Mouse (Mus musculus) common myeloid progenitor, adult 5-6 weeks (primary cell): ENCODE measurements at regions not wholly inside any gene's neighbourhood (a gene's known extent, or its start where the extent isn't known, plus 50 kb on each side); places are given as distances from the start of the nearest gene placed in this dataset.

Experiments
- ATAC-seq: replicated peaks from 2 replicates; pipeline ENCODE4 v1.8.0; 2016; ENCODE audit warnings: low read depth, mild to moderate bottlenecking, moderate TSS enrichment, inconsistent platforms; ENCODE audit not compliant: poor library complexity, severe bottlenecking

DNA sequence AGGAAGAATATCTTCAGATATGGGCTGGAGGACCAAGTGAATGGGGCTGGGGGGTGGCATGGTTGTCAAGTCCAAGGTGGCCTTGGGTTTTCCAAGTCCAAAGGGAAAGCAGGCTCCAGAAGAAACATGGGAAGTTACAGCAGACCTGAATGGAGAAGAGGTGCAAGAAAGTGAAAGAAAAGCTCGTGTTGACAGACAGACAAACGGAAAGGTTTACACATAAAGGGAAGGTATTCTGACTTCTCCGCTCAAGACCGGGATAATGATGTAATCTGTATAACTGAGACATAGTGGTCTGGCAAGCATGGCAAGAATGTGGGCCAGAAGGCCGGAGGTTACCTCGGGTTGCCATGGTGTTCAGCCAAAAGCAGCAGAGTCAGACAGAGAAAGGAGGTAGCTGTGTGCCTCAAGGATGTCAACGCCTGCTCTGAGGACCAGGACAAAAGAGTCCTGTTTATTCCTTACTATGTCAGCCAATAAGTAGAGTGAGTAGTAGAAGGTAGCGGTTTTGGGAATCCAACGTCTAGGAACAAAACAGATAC lies 50.8 kb upstream of the Elk3 start:
- no peak for ATAC-seq

DNA sequence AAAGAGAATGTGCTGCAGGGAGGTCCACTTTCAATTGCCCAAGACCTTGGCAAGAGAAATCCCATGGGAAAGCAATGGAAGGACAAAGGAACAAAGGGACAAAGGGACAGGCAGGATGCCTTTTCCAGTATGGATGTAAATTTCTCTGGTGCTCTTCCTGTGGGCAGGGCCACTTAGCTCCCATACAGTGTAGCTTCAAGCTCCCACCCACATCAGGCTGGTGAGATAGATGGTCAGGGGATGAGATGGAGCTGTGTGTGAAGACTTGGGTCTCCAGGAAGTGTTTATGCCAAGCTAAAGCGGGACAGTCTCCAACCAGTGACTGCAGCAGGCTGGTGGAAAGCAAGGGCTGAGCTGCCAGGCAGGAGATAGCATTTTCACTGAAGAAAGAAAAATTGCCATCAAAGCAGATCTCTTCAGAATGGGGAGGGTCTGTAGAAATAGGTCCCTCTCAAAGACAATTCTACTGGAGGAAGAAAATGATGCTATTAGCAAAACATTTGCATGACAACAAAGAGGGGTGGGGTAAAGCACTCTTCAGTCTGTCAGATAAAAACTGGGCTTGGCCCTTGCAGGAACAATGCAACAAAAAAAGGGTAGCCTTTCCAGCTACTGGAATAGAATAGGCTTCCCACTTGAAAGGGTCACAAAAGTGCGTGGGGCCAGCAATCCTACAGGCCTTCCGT lies 53.3 kb upstream of the Elk3 start:
- no peak for ATAC-seq

DNA sequence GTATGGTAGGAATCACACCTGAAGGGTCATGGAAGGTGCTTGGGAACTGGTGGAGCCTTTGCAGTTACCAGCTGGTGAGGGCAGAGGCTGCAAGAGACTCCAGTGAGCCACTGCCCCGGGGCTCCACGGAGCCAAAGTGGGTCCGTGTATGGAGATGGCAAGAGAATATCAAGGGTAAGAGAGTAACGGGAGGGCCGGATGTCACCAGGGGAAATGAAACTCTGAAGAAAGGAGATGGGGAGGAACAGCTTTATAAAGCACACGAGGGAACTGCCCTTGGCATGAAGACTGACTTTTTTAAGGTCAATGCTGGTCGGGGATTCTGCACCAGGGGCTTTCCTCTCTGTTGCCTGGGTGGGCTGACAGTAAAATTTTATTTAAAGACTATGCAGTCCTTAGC lies 53.9 kb upstream of the Elk3 start:
- peak; percentile 82 for ATAC-seq

DNA sequence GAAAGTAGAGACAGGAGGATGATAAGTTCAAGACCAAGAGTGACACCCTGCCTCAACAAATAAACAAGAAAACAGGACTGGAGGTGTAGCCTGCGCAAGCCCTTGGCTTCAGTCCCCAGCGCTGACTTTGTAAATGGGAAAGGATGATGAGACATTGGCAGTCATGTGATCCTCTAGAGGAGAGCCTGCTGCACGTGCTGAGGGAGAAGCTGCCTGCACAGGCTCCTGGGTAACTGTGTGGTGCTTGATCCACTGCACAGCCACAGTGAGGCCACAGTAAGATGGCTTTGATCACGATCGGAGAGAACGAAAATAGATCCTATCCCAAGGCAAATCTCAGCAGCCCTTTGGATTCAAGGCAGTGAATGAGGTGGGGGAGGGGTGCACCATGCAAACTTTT lies 54.4 kb upstream of the Elk3 start:
- ATAC-seq, result no peak

DNA sequence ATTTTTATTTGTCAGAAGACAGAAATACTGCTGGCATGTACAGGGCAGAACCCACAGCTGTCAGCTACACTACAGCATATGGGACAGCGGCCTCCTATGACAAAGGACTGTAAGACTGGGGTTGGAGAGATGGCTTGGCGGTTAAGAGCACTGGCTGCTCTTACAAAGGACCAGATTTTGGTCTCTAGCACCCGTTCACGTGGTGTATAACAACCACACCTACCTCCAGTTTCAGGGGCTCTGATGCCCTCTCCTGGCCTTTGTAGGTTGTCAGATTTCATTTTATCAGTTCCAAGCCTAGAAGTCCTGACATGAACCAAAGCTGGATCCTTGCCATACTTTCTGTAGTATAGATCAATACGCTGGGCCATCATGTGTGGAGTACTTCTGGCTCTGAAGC lies 54.9 kb upstream of the Elk3 start:
- no peak for ATAC-seq

DNA sequence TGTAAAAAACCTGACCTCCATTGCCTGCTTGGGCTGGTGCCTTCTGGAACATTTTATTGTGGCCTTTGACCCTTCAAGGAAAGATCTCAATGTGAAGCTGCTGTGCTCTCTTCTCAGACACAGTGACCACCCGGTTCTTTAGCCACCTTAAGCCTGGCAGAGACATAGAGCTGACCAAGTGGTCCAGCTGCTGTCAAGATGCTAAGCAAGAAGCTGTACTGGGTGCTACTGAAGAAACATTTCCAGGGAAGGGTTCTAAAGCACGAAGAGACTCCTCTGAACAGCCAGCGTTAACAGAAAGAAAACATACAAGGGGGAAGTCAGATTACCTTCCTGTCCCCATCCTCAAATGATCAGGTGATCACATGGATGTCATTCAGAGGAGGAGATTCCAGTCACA lies 58.8 kb upstream of the Elk3 start:
- no peak for ATAC-seq

DNA sequence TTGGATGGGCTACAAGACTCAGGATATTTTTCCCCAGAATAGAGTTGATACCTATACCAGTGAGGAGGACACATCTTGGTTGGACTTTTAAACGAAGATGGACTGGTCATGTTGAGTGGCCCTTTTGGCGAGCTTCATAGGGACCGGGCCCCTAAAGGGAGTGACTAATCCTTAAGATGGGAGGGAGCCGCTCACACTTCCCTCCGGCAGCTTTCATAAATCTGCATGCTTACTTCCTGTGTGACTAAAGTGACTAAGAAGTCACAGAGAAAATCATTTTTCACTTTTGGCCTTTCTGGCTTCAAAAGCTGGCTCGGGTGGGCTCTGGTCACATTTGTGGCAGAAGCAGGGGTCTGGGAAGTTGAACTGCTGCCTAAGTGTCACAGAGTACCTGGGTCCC lies 59.4 kb upstream of the Elk3 start:
- no peak for ATAC-seq

DNA sequence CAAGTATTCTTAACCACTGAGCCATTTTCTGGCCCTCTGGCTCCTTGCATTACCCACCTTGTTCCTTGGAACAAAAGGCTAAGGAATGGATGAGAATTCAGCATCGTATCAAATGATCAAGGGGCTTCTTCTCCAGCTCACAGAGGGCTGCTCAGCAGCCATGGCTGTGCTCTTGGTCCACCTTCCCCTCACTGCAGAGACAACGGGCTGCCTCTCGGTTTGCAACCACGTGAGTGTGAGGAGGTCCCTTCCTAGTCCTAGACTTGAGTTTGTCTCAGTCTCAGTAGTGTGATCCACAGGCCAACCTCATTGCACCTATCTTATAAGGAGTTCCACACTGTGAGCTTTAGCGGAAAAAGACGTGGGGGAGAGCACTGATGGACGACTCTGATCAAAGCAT lies 61.3 kb upstream of the Elk3 start:
- no peak for ATAC-seq

DNA sequence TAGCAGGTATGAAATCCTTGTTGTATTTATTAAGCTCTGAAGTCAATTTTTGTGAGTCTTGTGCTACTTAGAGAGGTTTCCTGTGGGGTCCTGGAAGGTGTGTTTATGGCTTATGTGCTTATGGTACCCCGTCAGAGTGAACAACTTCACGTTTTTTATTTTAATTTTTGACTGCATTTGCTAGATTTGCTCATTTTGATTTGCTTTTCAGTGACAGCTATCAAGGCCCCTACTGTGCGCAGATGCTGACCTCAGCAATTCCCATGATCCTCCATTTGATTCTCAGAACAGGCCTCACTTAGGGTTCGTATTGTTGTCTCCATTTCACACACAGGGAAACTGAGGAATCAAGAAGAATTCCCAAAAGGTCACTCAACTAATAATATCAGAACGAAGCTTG lies 62.3 kb upstream of the Elk3 start:
- no peak for ATAC-seq

DNA sequence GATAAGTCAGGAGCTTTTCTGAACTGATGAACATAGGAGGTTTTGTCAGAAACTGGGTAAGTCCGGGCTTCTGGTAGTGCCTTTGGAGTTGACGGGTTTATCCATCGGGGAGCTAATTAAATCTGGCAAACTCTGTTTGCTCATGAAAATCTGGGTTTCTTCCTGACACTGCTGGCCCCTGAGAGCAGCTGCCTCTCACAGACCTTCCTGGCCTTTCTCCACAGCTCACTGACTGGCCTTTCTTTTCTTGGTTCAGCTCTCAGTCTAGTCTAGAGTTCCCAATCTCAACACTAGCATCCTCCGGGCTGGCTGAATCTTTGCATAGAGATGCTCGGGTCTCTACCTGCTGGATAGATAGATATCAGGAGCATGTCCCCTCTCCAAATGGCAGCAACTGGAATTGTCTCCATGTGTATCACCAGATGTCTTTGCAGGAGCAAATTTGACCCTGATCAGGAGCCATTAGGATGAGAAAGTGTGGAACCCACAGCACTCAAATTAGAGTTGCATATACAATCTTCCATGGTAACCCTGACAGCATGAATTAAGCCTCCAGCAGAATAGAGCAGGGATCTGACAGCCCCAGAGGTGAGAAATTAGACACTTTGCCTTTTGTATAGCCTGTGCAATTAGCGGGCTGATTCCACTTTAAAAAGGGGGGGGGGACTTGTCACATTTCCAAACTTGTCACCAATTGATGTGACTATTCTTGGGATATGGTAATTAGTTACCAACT lies 63.2 kb upstream of the Elk3 start:
- ATAC-seq, result no peak

DNA sequence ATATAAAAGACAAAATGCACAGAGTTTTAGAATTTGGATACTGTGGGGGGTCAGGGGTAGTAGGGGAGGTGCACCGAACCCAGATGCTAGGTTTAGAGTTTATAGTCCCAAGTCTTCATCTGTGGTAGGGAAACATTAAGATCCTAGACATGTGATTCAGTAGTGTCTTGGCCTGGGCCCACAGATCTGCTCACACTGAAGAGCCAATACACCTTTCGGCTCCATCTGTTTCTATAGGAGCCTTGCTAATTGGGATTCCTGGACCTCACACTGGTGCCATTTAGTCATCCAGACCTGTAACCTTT lies 63.7 kb upstream of the Elk3 start:
- ATAC-seq, result no peak

DNA sequence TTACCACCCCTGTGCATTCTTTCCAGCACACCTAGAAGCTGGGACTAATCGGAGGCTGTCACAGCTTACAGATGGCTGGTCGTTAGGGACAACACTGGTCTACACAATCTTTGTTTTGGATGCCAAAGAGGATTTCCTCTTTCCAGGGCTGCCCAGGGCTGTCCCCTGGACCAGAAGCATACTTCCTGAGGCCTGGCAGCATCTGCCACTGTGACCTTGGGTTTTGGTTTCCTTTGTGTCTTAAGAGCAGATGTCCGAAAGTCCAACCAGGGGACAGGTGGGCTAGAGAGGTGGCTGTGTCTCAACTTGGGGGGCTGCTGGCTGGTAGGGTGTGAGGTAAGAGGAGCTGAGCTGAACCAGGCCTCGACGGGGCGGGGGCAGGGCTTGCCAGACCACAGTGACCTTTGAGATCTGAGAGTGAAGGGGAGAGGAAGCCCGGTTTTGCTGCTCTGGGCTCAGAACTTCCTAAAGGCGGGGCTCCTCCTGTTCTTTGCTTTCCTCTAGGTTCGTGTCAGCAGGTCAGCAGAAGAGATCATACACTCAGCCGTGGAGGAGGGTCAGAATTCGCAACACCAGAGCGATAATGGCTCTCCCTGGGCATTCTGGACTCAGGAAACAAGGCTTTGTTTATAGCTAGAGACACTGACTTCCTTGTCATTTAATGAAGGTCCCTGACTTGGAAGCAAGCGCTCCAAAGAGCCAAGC lies 64.2 kb upstream of the Elk3 start:
- peak; percentile 81 for ATAC-seq

DNA sequence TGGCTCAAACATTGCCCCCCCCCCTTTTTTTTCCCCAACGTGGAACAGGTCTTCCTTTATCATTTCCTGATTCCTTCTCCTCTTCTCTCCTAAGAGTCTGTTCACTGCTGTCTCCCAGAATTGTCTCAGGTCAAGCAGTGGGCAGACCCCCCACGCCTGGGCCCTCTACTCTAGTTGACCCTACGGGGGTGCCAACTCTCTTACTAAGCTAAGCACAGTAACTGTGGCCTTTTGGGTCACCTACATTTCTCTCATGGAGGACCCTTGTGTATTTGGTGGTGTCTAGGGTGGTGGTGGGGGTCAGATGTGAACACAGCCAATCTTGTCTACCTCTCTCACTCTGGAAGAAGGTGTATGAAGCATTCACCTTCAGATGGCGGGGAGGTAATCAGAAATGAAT lies 64.8 kb upstream of the Elk3 start:
- no peak for ATAC-seq

DNA sequence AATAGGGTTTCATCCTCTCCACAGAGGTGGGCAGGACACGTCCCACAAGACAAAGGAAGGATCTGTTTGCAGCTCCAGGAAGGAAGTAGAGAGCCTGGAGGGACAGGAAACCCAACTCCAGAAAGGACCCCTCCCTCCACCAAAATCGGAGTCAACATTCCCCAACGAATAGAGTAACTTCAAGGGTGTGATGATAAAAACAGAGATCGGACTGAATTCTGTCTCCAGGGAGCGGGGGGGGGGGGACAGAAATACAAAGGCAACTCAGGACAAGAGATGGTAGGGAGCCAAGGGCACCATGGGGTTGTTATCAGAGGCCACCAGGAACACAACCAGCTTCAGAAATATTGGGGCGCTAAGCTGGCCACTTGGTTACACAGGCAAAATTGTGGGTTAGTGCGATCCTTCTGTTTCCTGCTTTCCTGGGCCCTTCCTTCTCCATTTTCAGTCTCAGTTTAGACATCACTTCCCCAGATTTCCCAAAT lies 65.6 kb upstream of the Elk3 start:
- ATAC-seq, result peak; percentile 48

DNA sequence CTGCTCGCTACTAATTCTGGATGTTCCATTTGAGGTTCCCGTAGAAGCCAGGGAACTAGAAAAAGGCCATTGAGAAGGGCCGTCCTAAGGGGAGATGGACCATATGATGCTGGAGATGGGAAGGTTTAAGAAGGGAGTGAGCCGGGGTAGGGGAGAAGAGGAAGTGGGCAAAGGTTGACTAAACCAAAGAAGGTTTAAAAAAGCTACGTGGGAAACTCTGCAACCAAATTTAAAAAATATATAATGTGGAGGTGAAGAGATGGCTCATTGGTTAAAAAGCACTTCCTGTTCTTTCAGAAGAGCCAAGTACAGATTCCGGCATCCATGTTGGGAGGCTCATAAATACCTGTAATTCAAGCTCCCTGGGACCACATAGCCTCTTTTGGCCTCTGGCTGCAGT lies 63.9 kb upstream of the Lta4h start:
- ATAC-seq, result 0 out of 2 replicates have a peak, but pooled peaks have one; percentile 24

DNA sequence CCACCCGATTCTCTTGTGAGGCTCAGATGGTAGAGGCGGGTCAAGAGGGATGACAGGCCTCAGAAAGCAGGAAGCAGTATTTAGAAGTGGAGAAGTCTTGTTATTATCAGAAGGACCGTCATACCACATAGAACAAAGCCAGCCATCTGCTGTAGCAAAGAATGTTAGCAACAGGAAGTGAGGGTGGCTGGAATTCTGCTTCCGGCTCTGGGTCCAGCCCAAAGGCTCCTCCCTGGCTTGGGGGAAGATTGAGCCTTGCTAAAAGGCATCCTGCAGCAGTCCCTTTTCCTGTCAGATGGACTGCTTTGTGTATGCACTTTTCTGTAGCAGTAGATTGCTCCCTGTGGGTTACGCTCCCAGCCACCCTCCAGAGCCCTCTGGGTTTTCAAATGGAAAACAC lies 61.9 kb upstream of the Lta4h start:
- ATAC-seq, result peak; percentile 83

DNA sequence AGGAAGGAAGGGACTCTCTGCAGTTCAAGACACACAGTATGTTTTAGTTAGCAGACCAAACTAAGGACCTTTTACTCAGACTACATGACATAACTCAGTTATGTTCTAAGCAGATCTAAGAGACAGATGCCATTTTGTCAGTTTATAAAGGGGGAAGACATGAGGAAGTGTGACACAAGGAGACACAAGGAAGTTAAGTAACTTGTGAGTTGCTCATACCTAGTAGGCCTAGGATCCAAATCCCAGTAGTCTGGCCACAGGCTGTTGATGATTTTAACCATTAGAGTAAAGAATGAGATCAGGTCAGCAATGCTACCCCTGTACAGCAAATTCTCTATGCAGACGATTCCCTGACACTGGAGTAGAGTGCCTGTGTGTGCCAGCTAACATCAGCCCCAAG lies 59.3 kb upstream of the Lta4h start:
- no peak for ATAC-seq

DNA sequence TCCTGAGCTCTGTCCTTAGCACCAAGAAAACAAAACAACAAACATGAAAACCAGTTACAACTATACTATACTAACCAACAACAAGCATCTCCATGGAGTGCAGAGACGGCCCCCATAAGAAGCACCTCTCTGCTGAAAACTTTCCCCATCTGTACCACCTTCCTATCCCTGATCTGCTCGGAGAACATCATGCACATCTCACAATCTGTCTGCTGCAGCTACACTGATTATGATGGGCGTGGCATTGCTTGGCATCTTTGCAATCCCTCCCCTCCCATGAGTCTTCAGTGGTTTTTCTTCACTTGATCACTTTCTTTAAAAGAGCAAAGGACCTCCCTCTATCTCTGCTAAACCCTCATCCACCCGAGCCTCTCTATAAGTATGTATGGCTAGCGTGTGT lies 55.5 kb upstream of the Lta4h start:
- ATAC-seq, result no peak

DNA sequence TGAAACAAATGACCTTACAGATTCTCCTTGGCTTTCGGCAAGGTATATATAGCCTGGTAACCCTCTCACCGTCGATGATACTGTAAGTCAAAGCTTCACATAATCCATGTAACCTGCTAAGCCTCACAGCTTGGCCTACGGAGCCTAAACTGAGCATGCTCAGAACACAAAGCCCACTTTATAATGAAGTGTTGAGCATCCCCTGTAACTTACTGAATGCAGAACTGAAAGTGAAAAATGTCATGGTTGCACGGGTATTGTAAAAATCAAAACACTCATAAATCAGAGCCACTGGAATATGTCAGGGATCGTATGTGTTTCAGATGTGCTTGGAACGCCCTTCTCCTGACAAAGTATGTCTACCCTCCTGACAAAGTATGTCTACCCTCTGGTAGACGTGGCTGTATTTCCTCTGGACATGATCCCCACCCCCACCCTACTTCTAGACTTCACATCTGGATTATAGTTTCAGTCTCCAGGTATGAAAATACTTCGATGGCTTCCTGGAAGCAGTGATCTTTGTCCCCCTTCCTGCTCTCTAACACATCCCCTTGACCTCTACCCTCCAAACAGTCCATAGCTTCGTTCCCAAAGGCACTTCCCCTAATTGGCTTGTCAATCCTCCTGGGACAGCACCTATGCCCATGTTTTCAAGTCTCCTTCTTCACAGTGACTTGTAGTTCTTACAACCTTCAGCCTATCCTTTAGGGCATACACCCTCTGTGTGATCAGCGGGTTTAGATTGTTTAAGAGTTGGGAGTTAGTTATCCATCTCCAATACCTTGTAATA lies 54.5 kb upstream of the Lta4h start:
- no peak for ATAC-seq

DNA sequence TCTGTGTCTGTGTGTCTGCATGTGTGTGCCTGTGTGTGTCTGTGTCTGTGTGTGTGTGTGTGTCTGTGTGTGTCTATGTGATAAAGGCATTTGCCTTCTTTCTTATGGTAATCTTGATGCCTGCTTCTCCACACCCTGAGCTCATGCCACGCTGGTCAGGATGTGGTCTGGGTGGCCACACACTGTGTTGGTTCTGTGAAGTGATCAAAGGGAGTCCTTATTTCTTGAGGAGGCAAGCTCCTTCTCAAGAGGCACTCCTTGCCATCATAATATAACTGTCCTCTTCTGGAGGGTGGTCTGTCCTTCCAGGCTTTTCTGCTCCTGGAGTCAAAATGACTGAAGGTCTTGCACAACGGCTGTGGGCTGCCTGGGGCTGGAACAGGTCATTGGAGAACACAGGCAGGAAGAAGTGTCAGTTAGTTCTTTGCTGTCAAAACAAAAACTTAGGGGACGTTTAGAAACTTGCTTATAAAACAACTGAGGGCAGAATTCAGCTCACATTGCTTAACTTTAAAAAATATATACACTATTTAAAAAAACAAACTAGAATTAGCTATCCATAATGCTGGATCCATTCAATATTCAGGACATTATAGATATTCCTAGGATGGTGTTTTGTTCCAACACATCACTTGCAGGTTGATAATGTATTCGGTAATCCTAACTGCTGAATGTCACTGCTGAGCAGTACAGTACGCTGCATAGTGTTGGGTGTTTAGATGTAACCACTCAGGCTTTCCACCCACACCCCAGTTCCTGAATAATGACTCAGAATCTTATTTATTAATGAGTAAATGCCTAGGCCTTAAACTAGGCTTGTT lies 50.3 kb upstream of the Lta4h start:
- ATAC-seq, result peak; percentile 83
